Mouse (Mus musculus) forebrain, embryonic 16.5 days (tissue): ENCODE data around the gene Ccdc88c. TPM values are rescaled to one million over a fixed set of nuclear protein-coding genes. Genes with fewer than 3 reads are reported as not detected.

Experiments
- ATAC-seq: fragments of 200-750 bp; cut with Nextera tagmentation; 2 replicates; pipeline ENCODE4 v1.8.0; 2017; ENCODE audit warnings: mild to moderate bottlenecking, moderate library complexity
- H3K27ac ChIP-seq: fragments of 300-500 bp; sonication (generic); 2 replicates; pipeline ENCODE4 v1.5.1; 2014; ENCODE audit warnings: low read length, control low read depth
- H3K27me3 ChIP-seq: fragments of 300-500 bp; sonication (generic); replicated peaks from 2 replicates; pipeline ENCODE4 v1.6.1; 2014; ENCODE audit warnings: low read length; ENCODE audit not compliant: control insufficient read depth, insufficient read depth
- H3K36me3 ChIP-seq: fragments of 300-500 bp; sonication (generic); 2 replicates; pipeline ENCODE4 v1.6.1; 2014; ENCODE audit not compliant: control insufficient read depth, insufficient read depth
- H3K4me1 ChIP-seq: fragments of 300-500 bp; sonication (generic); replicated peaks from 2 replicates; pipeline ENCODE4 v1.6.1; 2014; ENCODE audit warnings: low read length; ENCODE audit not compliant: control insufficient read depth, insufficient read depth
- H3K4me2 ChIP-seq: fragments of 300-500 bp; sonication (generic); 2 replicates; pipeline ENCODE4 v1.6.1; 2014; ENCODE audit warnings: mild to moderate bottlenecking, low read length, control low read depth
- H3K4me3 ChIP-seq: fragments of 300-500 bp; sonication (generic); replicated peaks from 2 replicates; pipeline ENCODE4 v1.5.1; 2014; ENCODE audit warnings: mild to moderate bottlenecking, low read length, control low read depth
- H3K9ac ChIP-seq: fragments of 300-500 bp; sonication (generic); replicated peaks from 2 replicates; pipeline ENCODE4 v1.6.1; 2014; ENCODE audit warnings: low read depth, low read length, control low read depth
- H3K9me3 ChIP-seq: fragments of 300-500 bp; sonication (generic); 2 replicates; pipeline ENCODE4 v1.6.1; 2016; ENCODE audit warnings: low read length; ENCODE audit not compliant: control insufficient read depth
- WGBS: fragments of 180-500 bp; shearing (Covaris S2); extraction: QIAGEN DNeasy Blood & Tissue Kit; methylation state at CpG from one replicate; pipeline ENCODE4 v1.1.7; 2014; 5-methylcytosine and 5-hydroxymethylcytosine counted together
- polyA plus RNA-seq: library from polyadenylated mRNA; unstranded; fragments of >200 nt; fragmentation: Nextera tagmentation; extraction: Ambion mirVana; gene quantifications from 2 replicates; pipeline ENCODE4 v1.2.1, GENCODE M21; 2015

Ccdc88c gene
- polyA plus RNA-seq, 1 experiment from 2014 or later: 20.7 TPM

- Histone ChIP-seq H3K4me3 (no peak overlapping the region), H3K4me2 (no peak overlapping the region), H3K4me1 (no peaks in the 10 kb centered on the region), H3K27me3 (no peaks in the 10 kb centered on the region), H3K9me3 (no peaks in the 10 kb centered on the region), H3K27ac (no peak overlapping the region), H3K36me3 (peaks cover 12% of the 10 kb centered on the region), H3K9ac (no peak overlapping the region)
- whole genome bisulfite sequencing: 18% methylated on average over 2 of the region's 2 CpGs
- peak; percentile 70 for ATAC-seq
Measured at GRCm38 (mm10) chr12:100936116-100936515, 92.7 kb downstream of the Ccdc88c start.

GRCm38 (mm10) chr12:100934796-100935195 is 94.1 kb downstream of the Ccdc88c start:
- no peak overlapping the region for H3K4me3 ChIP-seq
- no peaks in the 10 kb centered on the region for H3K9me3 ChIP-seq
- H3K27me3 ChIP-seq: no peaks in the 10 kb centered on the region
- no peak overlapping the region for H3K27ac ChIP-seq
- H3K4me1 ChIP-seq: no peaks in the 10 kb centered on the region
- WGBS: 93% methylated on average over 5 of the region's 5 CpGs
- H3K9ac ChIP-seq: no peak overlapping the region
- no peak overlapping the region for H3K4me2 ChIP-seq
- peaks cover 14% of the 10 kb centered on the region for H3K36me3 ChIP-seq
- ATAC-seq: no peak

DNA sequence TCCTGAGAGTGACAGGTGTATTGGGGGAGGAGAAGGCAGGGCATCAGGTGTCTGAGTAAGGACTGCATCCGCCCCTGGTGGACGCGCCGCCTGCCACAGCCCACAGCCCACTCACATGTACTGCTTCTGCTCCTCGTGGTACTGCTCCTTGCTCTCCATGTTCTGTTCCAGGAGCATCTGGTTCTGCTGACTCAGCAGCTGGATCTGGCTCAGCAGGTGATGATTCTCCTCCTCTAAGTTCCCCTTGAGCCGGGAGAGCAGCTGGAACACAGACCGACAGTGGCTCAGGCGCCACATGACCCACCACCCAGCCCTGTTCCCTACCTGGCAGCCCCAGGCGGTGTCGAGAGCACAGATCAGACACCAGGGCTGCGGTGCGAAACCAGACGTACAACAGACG is 97.2 kb downstream of the Ccdc88c start:
- no peak overlapping the region for H3K4me3 ChIP-seq
- WGBS: 96% methylated on average over 14 of the region's 14 CpGs
- ATAC-seq: no peak
- H3K27me3 ChIP-seq: no peaks in the 10 kb centered on the region
- H3K4me1 ChIP-seq: no peaks in the 10 kb centered on the region
- no peak overlapping the region for H3K4me2 ChIP-seq
- no peaks in the 10 kb centered on the region for H3K9me3 ChIP-seq
- no peak overlapping the region for H3K9ac ChIP-seq
- peaks cover 22% of the 10 kb centered on the region for H3K36me3 ChIP-seq
- no peak overlapping the region for H3K27ac ChIP-seq

DNA sequence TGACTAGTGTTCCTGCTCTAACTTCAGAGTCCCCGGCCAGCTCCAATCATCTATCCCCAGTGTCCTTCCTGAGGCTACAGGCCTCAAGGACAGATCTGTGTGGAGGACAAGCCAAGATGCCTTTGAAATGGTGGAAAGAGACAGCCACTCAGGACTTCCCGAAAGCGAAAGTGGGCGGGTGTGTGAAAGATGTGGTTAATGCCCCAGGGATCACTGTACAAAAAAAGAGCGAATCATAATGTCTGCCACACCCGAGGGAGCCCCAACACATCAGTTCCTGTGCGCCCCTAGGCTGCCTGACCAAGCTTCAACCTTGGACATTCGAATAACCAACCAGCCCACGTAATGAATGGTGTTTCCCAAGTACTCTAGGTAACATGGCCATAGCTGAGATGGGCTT is 100.6 kb downstream of the Ccdc88c start:
- H3K4me2 ChIP-seq: no peak overlapping the region
- no peaks in the 10 kb centered on the region for H3K4me1 ChIP-seq
- WGBS: 98% methylated on average over 9 of the region's 9 CpGs
- H3K27ac ChIP-seq: no peak overlapping the region
- H3K9me3 ChIP-seq: no peaks in the 10 kb centered on the region
- no peak overlapping the region for H3K4me3 ChIP-seq
- ATAC-seq: no peak
- H3K9ac ChIP-seq: no peak overlapping the region
- peaks cover 22% of the 10 kb centered on the region for H3K36me3 ChIP-seq
- H3K27me3 ChIP-seq: no peaks in the 10 kb centered on the region

- no peak overlapping the region for H3K4me3 ChIP-seq
- H3K4me1 ChIP-seq: no peaks in the 10 kb centered on the region
- no peak overlapping the region for H3K27ac ChIP-seq
- no peaks in the 10 kb centered on the region for H3K27me3 ChIP-seq
- no peak overlapping the region for H3K4me2 ChIP-seq
- no peak overlapping the region for H3K9ac ChIP-seq
- no peaks in the 10 kb centered on the region for H3K9me3 ChIP-seq
- H3K36me3 ChIP-seq: peaks cover 19% of the 10 kb centered on the region
- peak; percentile 67 for ATAC-seq
- WGBS: 64% methylated on average over 14 of the region's 14 CpGs
Measured at GRCm38 (mm10) chr12:100925644-100926619, 102.9 kb downstream of the Ccdc88c start.

GRCm38 (mm10) chr12:100924646-100925339 is 104.1 kb downstream of the Ccdc88c start:
- WGBS: 85% methylated on average over 15 of the region's 15 CpGs
- H3K9ac ChIP-seq: no peak overlapping the region

GRCm38 (mm10) chr12:100910731-100911130 is 118.1 kb downstream of the Ccdc88c start:
- H3K9me3 ChIP-seq: no peaks in the 10 kb centered on the region
- H3K9ac ChIP-seq: no peak overlapping the region
- no peak overlapping the region for H3K27ac ChIP-seq
- H3K4me2 ChIP-seq: no peak overlapping the region
- H3K36me3 ChIP-seq: peaks cover 5% of the 10 kb centered on the region
- no peak for ATAC-seq
- H3K27me3 ChIP-seq: no peaks in the 10 kb centered on the region
- H3K4me3 ChIP-seq: no peak overlapping the region
- H3K4me1 ChIP-seq: peaks cover 16% of the 10 kb centered on the region
- 60% methylated on average over 12 of the region's 12 CpGs for WGBS

More at GRCm38 (mm10) chr12:100924646-100925339, 104.1 kb downstream of the Ccdc88c start:
- no peak for ATAC-seq
- Histone ChIP-seq H3K9me3 (no peaks in the 10 kb centered on the region), H3K4me3 (no peak overlapping the region), H3K27me3 (no peaks in the 10 kb centered on the region), H3K36me3 (peaks cover 16% of the 10 kb centered on the region), H3K27ac (no peak overlapping the region), H3K4me2 (no peak overlapping the region), H3K4me1 (no peaks in the 10 kb centered on the region)

DNA sequence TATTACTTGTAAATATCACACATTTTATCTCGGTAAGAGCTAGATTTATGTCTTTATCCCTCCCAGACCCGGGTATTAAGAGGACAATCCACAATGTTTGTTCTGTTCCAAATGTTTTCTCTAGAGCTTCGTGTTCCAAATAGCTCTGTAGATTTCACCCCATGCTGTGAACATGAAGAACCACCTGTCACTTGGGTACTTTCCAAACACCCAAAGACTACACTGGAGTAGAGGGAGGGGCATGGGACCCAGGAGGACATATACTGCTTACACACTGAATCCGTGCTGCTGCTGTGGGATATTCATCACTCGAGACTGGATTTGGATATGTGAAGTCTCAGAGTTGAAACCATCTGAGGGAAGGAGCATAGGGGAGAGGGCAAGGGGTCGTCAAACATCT is 119.1 kb downstream of the Ccdc88c start:
- ATAC-seq: no peak

GRCm38 (mm10) chr12:100908298-100909034 is 120.4 kb downstream of the Ccdc88c start:
- no peak overlapping the region for H3K27ac ChIP-seq
- peak overlapping the region; percentile 83 for H3K4me2 ChIP-seq
- H3K4me3 ChIP-seq: peak overlapping the region; percentile 43
- peak overlapping the region; percentile 64 for H3K9ac ChIP-seq
- peaks cover 5% of the 10 kb centered on the region for H3K36me3 ChIP-seq
- H3K9me3 ChIP-seq: no peaks in the 10 kb centered on the region
- ATAC-seq: peak; percentile 36; the same call in 1 of the 2 replicates
- H3K27me3 ChIP-seq: no peaks in the 10 kb centered on the region
- peaks cover 16% of the 10 kb centered on the region for H3K4me1 ChIP-seq
- 27% methylated on average over 10 of the region's 10 CpGs for WGBS

More for the DNA sequence above, 119.1 kb downstream of the Ccdc88c start:
- H3K4me3 ChIP-seq: no peak overlapping the region
- H3K9me3 ChIP-seq: no peaks in the 10 kb centered on the region
- peaks cover 5% of the 10 kb centered on the region for H3K36me3 ChIP-seq
- WGBS: 54% methylated on average over 6 of the region's 6 CpGs
- H3K27ac ChIP-seq: no peak overlapping the region
- no peaks in the 10 kb centered on the region for H3K27me3 ChIP-seq
- peaks cover 16% of the 10 kb centered on the region for H3K4me1 ChIP-seq
- H3K4me2 ChIP-seq: no peak overlapping the region
- H3K9ac ChIP-seq: no peak overlapping the region
